Comparison of ENCODE assay signal across 14 mouse cellular contexts in genomic region chr2:52435919-52436632, GRCm38 (mm10). TPM values are rescaled to one million over a fixed set of nuclear protein-coding genes. Genes with fewer than 3 reads are reported as not detected.
A peak's percentile ranks its signal among the peaks of the same experiment; 100 is the strongest.
DNase-seq lines count a peak whose midpoint lies in the region; ATAC-seq lines count a peak whose summit lies in the region.
"Had no signal": no experiment of that assay in that cellular context is flagged by ENCODE, and none has a peak within 500 bp of the region (broad histone marks: within the 10 kb centered on the region; RNA-seq: fewer than 3 reads in every experiment).

No protein-coding gene starts in this region.

- peaks cover 21% of the 10 kb centered on the region for H3K4me1 ChIP-seq in heart, embryonic 10.5 days
- peaks cover 2% of the 10 kb centered on the region; the same call in 1 of the 2 replicates for H3K4me1 ChIP-seq in hindbrain, embryonic 16.5 days (ENCODE audit: control insufficient read depth, insufficient read depth, low read depth, low read length)
- no peaks in the 10 kb centered on the region for H3K4me1 ChIP-seq in hindbrain, embryonic 11.5 days (replicated peaks; ENCODE audit: control insufficient read depth, insufficient read depth, low read length)
- H3K4me1 ChIP-seq in neural tube, embryonic 13.5 days (replicated peaks) = peaks cover 7% of the 10 kb centered on the region
- H3K4me1 ChIP-seq: embryonic facial prominence, embryonic 12.5 days; limb, embryonic 12.5 days had no signal

- no peaks in the 10 kb centered on the region for H3K36me3 ChIP-seq in heart, embryonic 10.5 days
- 0 out of 2 replicates have a peak, but pooled peaks cover 4% of the 10 kb centered on the region for H3K36me3 ChIP-seq in hindbrain, embryonic 16.5 days (ENCODE audit: control insufficient read depth, insufficient read depth, low read length)
- H3K36me3 ChIP-seq in hindbrain, embryonic 11.5 days (ENCODE audit: control insufficient read depth, insufficient read depth, low read length) = no peaks in the 10 kb centered on the region
- H3K36me3 ChIP-seq in neural tube, embryonic 13.5 days = peaks cover 3% of the 10 kb centered on the region; the same call in 1 of the 2 replicates
- H3K36me3 ChIP-seq: embryonic facial prominence, embryonic 12.5 days; limb, embryonic 12.5 days had no signal

- H3K27ac ChIP-seq in heart, embryonic 10.5 days = no peak overlapping the region
- H3K27ac ChIP-seq in hindbrain, embryonic 16.5 days (ENCODE audit: low read depth, low read length) = no peak overlapping the region
- no peak overlapping the region for H3K27ac ChIP-seq in hindbrain, embryonic 11.5 days (ENCODE audit: low read depth, low read length)
- peak overlapping the region; percentile 24; the same call in 1 of the 2 replicates for H3K27ac ChIP-seq in neural tube, embryonic 13.5 days (replicated peaks)
- H3K27ac ChIP-seq: embryonic facial prominence, embryonic 12.5 days; gastrocnemius, adult 2 months; left cerebral cortex, adult 2 months; limb, embryonic 12.5 days; liver, embryonic 14.5 days had no signal

- DNase-seq in heart, embryonic 10.5 days (ENCODE audit: low spot score) = no peak
- no peak for DNase-seq in heart, postnatal 25 days (ENCODE audit: low spot score)
- DNase-seq in hindbrain, embryonic 11.5 days (ENCODE audit: low spot score) = no peak
- DNase-seq in neural tube, embryonic 10.5 days (ENCODE audit: extremely low spot score, low spot score) = no peak
- no peak for DNase-seq in adrenal gland, postnatal 10 days
- DNase-seq: cerebellum, adult 11-12 months; gastrocnemius, adult 2 months; lung, postnatal 10 days had no signal

- no peaks in the 10 kb centered on the region for H3K9me3 ChIP-seq in heart, embryonic 10.5 days
- no peaks in the 10 kb centered on the region for H3K9me3 ChIP-seq in hindbrain, embryonic 16.5 days (ENCODE audit: control insufficient read depth, low read length)
- no peaks in the 10 kb centered on the region for H3K9me3 ChIP-seq in hindbrain, embryonic 11.5 days (ENCODE audit: control insufficient read depth, low read length)
- no peaks in the 10 kb centered on the region for H3K9me3 ChIP-seq in neural tube, embryonic 13.5 days
- H3K9me3 ChIP-seq: embryonic facial prominence, embryonic 12.5 days; limb, embryonic 12.5 days had no signal

- ATAC-seq in hindbrain, embryonic 16.5 days = peak; percentile 46; the same call in 1 of the 2 replicates
- ATAC-seq in hindbrain, embryonic 11.5 days (ENCODE audit: low FRiP score) = no peak
- ATAC-seq in neural tube, embryonic 13.5 days (ENCODE audit: low read depth) = peak; percentile 61

- H3K27me3 ChIP-seq in heart, embryonic 10.5 days (ENCODE audit: insufficient read depth, poor library complexity, severe bottlenecking) = no peaks in the 10 kb centered on the region
- H3K27me3 ChIP-seq in hindbrain, embryonic 16.5 days (replicated peaks; ENCODE audit: control insufficient read depth, insufficient read depth, low read length) = no peaks in the 10 kb centered on the region
- H3K27me3 ChIP-seq in hindbrain, embryonic 11.5 days (ENCODE audit: control insufficient read depth, insufficient read depth, low read length) = no peaks in the 10 kb centered on the region
- no peaks in the 10 kb centered on the region for H3K27me3 ChIP-seq in neural tube, embryonic 13.5 days
- H3K27me3 ChIP-seq: embryonic facial prominence, embryonic 12.5 days; limb, embryonic 12.5 days had no signal

- H3K4me3 ChIP-seq in heart, embryonic 10.5 days = peak overlapping the region; percentile 28
- no peak overlapping the region for H3K4me3 ChIP-seq in hindbrain, embryonic 16.5 days (ENCODE audit: low read length)
- H3K4me3 ChIP-seq in hindbrain, embryonic 11.5 days (ENCODE audit: low read depth, low read length) = no peak overlapping the region
- H3K4me3 ChIP-seq in neural tube, embryonic 13.5 days = no peak overlapping the region
- H3K4me3 ChIP-seq: embryonic facial prominence, embryonic 12.5 days; gastrocnemius, adult 2 months; left cerebral cortex, adult 2 months; limb, embryonic 12.5 days had no signal

- 42% methylated on average over 14 of the region's 14 CpGs for WGBS in heart, embryonic 10.5 days
- WGBS in hindbrain, embryonic 16.5 days = 48% methylated on average over 14 of the region's 14 CpGs
- WGBS in hindbrain, embryonic 11.5 days = 85% methylated on average over 14 of the region's 14 CpGs
- WGBS in neural tube, embryonic 13.5 days = 57% methylated on average over 14 of the region's 14 CpGs

- intact Hi-C loops in heart, postnatal 25 days (cut with DNase I) = no loop called here

- no peak overlapping the region for H3K4me2 ChIP-seq in hindbrain, embryonic 16.5 days (ENCODE audit: low read length)
- H3K4me2 ChIP-seq in hindbrain, embryonic 11.5 days (replicated peaks; ENCODE audit: low read depth, low read length) = no peak overlapping the region
- no peak overlapping the region for H3K4me2 ChIP-seq in neural tube, embryonic 13.5 days
- H3K4me2 ChIP-seq: embryonic facial prominence, embryonic 12.5 days; limb, embryonic 12.5 days had no signal

- H3K9ac ChIP-seq in hindbrain, embryonic 16.5 days (ENCODE audit: low read depth, low read length) = no peak overlapping the region
- no peak overlapping the region for H3K9ac ChIP-seq in hindbrain, embryonic 11.5 days (ENCODE audit: low read depth, low read length)
- H3K9ac ChIP-seq in neural tube, embryonic 13.5 days = no peak overlapping the region
- H3K9ac ChIP-seq: embryonic facial prominence, embryonic 12.5 days; limb, embryonic 12.5 days; liver, embryonic 14.5 days had no signal

RNA-seq across cellular contexts. Expression of gene Arl5a, which starts 11.4 kb away (rescaled TPM):
- 62.9 and 72.8 TPM in 2 replicates for polyA plus RNA-seq in heart, embryonic 10.5 days (2016; fragmentation: Nextera tagmentation; extraction: Ambion mirVana)
- 10 to 100 TPM; 35.3 to 38.2 TPM for total RNA-seq in heart, postnatal 25 days (2021)
- polyA plus RNA-seq in hindbrain, embryonic 16.5 days (2015; fragmentation: Nextera tagmentation; extraction: Ambion mirVana) = 25.8 and 39.3 TPM in 2 replicates
- polyA plus RNA-seq in hindbrain, embryonic 11.5 days (2014; fragmentation: Nextera tagmentation; extraction: Ambion mirVana) = 61.1 and 78.3 TPM in 2 replicates
- 40.9 and 45.3 TPM in 2 replicates for polyA plus RNA-seq in neural tube, embryonic 13.5 days (2015; fragmentation: Nextera tagmentation; extraction: Ambion mirVana)
- total RNA-seq in adrenal gland, postnatal 10 days (2021) = 10 to 100 TPM; 44.6 to 46.8 TPM

RNA-seq across cellular contexts. Expression of gene Neb, which starts 57.8 kb away (rescaled TPM):
- 0.75 and 1.7 TPM in 2 replicates for polyA plus RNA-seq in heart, embryonic 10.5 days (2016; fragmentation: Nextera tagmentation; extraction: Ambion mirVana)
- total RNA-seq in heart, postnatal 25 days (2021) = 1 to 10 TPM; 4.8 to 5.2 TPM
- 0.76 and 8.8 TPM in 2 replicates for polyA plus RNA-seq in hindbrain, embryonic 16.5 days (2015; fragmentation: Nextera tagmentation; extraction: Ambion mirVana)
- 3.7 and 4.2 TPM in 2 replicates for polyA plus RNA-seq in hindbrain, embryonic 11.5 days (2014; fragmentation: Nextera tagmentation; extraction: Ambion mirVana)
- polyA plus RNA-seq in neural tube, embryonic 13.5 days (2015; fragmentation: Nextera tagmentation; extraction: Ambion mirVana) = 3.5 and 12.6 TPM in 2 replicates
- total RNA-seq in adrenal gland, postnatal 10 days (2021) = 100 to 1,000 TPM in 1 of 2 experiments, 10 to 100 TPM in 1; 56.2 to 237 TPM
